Mouse (Mus musculus) right cerebral cortex, postnatal 4 days (tissue): Measurements from ENCODE around the gene Adgra3.

ENCODE experiments used
- DNase-seq: peaks from one replicate; pipeline ENCODE4 v3.0.0-alpha.2; 2022

The Adgra3 gene

GRCm38 (mm10) chr5:49965810-49966209 is 93.0 kb downstream of the Adgra3 start:
- DNase-seq, result no peak

- peak; percentile 79 for DNase-seq
These were observed 97.1 kb downstream of the Adgra3 start for GRCm38 (mm10) chr5:49961478-49962431.

- no peak for DNase-seq
These were observed 122.5 kb downstream of the Adgra3 start for GRCm38 (mm10) chr5:49936354-49936753.

- no peak for DNase-seq
These were observed 134.1 kb downstream of the Adgra3 start for GRCm38 (mm10) chr5:49924712-49925111.

- DNase-seq, result no peak
These were observed 143.1 kb downstream of the Adgra3 start for GRCm38 (mm10) chr5:49915695-49916106.
